Mouse (Mus musculus) liver, embryonic 14.5 days (tissue): ENCODE measurements around the gene Hist1h4c.

Experiments used
- CTCF ChIP-seq: IDR thresholded peaks from 2 replicates; pipeline ENCODE4 v1.5.1; 2016; ENCODE audit warnings: antibody characterized with exemption, low read depth, control low read depth
- EP300 ChIP-seq: IDR thresholded peaks from 2 replicates; pipeline ENCODE4 v1.6.1; 2016; ENCODE audit warnings: antibody characterized with exemption, low read depth

DNA sequence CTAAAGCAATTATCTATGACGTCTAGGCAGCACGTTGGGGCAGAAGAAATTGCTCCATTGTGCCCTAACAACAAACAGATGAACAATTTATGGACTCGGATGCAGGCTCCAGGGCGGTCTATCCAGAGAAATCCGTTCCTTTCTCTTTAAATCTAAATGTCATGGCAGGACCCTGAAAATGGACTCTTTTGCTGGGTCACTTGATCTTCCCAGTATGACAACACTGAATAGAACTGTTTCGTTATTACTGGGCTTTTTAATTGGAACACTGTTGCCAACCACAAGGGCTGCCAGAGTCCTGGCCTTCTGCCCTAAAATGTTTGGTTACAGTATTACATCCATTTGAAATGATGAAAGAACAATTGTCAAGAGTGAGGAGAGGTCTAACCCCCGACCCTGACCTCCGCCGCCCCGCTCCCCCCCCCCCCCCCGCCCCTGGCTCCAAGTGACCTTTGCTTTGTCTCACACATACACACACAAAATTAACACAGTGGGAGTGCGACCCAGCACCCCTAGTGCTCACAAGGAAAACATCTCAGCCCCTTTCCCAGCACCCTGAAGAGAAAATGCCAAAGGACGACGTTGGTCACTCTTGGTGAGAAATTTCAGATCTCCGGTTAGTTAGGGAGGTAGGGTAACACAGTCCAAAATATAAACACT is 11.6 kb upstream of the Hist1h4c start:
- TF ChIP-seq CTCF (no peak), EP300 (no peak)
